Mouse (Mus musculus): ENCODE results near the gene Cacng7. TPM values are rescaled to one million over a fixed set of nuclear protein-coding genes. Genes with fewer than 3 reads are reported as not detected.

Cacng7 gene
- total RNA-seq, 1 experiment from 2014 or later: 7.3 TPM

GRCm38 (mm10) chr7:3345301-3345700 lies 12.5 kb downstream of the Cacng7 start:
- no peak for DNase-seq

- no peak for DNase-seq
Measured at GRCm38 (mm10) chr7:3347366-3348287, 14.9 kb downstream of the Cacng7 start.

DNA sequence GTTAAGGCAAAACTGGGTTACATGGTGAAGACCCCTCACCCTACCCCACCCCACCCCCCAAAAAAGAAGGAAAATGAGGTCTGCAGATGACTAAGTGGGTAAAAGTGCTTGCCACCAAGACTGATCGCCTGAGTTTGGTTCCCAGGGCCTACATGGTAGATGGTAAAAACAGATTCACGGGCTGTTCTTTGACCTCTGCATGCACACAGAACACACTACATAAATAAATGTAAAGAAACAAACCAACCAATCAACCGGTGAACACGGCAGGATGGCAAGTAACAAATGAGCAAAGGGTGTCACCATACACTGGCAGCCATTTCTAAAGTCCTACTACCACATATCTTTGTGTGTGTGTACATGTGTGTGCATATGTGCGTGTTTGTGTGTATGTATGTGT lies 15.6 kb downstream of the Cacng7 start:
- DNase-seq: no peak

GRCm38 (mm10) chr7:3349775-3350174 lies 17.0 kb downstream of the Cacng7 start:
- DNase-seq: no peak

GRCm38 (mm10) chr7:3351536-3351935 lies 18.8 kb downstream of the Cacng7 start:
- no peak for DNase-seq

GRCm38 (mm10) chr7:3354850-3355249 lies 22.1 kb downstream of the Cacng7 start:
- peak; percentile 32 for DNase-seq

DNA sequence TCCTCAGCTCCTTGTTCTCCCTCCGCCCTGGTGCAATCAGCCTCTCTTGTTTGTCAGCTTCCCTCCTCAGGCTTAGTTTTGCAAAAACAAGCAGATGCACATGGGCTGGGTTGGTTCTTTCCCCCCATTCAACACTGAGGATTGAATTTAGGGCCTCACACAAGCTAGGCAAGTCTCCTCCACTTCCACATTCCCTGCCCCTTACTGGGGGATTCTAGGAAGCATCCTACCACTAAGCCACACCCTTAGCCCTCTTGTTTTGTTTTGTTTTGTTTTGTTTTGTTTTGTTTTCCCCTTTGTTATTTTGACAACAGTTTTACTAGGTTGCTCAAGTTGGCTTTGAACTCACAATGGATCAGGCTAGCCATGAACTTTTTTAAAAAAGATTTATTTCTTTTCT lies 27.9 kb downstream of the Cacng7 start:
- no peak for DNase-seq

GRCm38 (mm10) chr7:3365547-3366279 lies 33.0 kb downstream of the Cacng7 start:
- no peak for DNase-seq

GRCm38 (mm10) chr7:3366705-3367516 lies 34.2 kb downstream of the Cacng7 start:
- peak; percentile 44 for DNase-seq

DNA sequence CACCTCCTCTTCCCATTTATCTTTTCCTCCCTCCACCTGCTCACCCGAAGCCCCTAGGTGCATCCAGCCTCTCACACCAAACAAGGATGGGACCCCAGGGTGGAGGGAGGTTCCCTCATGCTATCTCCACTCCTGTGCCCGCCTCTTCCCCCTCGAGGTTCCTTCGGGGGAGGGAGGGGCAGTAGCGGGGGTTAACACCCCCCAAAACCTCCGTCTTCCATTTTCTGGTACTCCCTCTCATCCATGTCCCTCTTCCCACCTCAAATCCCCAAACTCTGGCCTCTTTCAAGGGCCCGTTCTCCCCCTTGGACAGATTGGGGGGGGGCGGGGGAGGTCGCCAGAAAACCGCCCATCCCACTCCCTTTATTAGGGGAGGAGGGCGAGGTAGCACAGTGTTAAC lies 34.8 kb downstream of the Cacng7 start:
- DNase-seq: no peak

DNA sequence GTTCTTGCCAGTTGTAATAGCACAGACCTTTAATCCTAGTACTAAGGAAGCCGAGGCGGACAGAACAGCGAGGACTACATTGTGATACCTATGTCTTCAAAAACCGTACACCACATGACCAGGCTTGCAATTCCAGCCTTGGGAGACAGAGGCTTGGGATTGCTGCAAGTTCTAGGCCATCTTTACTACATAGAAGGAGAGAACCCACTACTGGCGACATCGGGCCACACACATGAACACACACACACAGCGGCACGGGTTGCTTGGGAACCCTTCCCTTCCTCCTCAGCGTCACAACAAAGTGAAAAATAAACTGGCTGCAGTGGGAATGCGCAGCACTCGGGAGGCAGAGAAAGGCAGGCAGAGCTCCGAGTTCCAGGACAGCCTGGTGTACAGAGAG lies 35.6 kb downstream of the Cacng7 start:
- DNase-seq: no peak

DNA sequence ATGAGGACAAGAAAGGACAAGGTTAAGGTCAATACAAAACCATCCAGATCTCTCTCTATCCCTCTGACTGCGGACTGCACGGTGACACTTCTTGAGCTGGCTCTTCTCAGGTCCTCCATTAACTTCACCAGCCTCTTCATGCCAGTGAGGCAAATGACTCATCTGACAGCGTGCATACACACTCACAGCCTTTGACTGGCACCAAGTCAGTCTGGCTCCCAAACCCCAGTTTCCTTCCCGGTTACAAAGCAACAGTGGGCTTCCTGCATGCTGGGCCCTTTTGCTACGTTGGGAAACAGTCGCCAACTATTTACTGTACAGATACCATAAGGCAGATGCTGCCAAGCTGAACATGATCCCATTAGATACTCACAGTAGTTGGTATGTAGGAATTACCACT lies 36.4 kb downstream of the Cacng7 start:
- no peak for DNase-seq

DNA sequence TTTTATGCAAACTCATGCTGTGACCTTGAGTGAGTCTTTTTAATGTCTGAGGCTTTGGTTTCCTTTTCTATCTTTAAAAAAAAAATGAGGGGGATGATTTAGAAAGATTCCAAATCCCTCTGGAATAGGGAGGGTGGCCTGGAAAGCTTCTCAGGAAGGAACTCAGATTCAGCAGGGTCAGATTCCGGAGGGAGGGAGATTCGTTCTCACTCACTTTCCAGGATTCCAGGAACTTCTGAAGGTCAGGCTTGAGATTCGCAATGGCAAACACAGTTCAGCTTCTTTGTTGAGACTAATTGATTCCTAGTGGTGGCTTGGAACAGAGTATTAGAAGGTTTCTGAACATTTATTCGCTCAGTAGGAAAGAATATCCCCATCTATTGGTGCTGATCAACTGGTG lies 37.7 kb downstream of the Cacng7 start:
- DNase-seq: no peak

DNA sequence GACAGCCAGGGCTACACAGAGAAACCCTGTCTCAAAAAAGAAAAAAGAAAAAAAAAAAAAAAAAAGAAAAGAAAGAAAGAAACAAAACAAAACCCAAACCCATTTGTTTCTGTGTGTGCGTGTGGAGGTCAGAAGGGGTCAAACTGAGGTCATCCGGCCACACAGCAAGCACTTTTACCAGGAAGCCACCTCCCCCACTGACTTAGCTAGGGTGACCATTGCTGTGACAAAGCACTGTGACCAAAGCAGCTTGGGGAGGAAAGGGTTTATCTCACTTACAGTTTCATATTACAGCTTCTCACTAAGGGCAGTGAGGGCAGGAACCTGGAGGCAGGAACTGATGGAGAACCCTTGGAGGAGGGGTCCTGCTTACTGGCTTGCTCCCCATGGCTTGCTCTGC lies 39.6 kb downstream of the Cacng7 start:
- no peak for DNase-seq

DNA sequence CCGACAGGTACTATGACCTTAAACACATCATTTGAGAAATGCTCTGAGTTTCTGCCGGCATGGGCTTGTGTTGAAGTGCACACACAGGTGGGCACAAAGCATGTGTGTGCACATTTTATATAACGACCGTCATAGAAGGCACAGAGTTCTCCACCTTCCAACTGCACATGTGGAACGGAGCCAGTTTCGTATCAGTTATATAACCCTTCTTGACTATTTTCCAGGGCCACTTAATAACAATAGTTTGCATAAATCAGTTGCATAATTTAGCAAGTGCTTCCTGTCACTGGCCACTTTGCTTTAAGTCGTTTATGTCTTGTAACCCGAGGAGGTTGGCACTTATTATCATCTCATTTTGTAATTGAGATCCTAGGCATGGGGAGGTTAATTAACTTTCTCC lies 41.0 kb downstream of the Cacng7 start:
- no peak for DNase-seq

- peak; percentile 88 for DNase-seq
Measured at GRCm38 (mm10) chr7:3376831-3377230, 44.1 kb downstream of the Cacng7 start.

GRCm38 (mm10) chr7:3382123-3382522 lies 49.4 kb downstream of the Cacng7 start:
- DNase-seq: no peak

DNA sequence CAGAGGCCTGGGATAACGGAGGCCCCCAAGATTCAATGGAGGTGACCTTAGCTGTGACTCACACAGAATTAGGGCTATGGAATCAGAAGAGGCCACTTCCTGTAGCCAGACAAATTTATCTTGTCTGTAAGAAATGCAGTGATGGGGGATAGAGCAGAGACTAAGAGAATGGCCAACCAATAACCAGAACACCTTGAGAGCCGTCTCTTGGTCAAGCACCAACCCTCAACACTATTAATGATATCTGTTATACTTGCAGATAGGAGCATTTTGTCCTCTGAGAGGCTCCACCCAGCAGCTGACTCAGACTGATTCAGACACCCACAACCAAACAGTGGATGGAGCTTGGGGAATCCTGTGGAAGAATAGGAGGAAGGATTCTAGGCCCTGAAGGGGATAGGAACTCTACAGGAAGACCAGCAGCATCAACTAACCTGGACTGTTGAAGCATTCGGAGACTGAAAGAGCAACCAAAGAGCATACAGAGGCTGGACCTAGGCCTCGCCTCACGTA lies 52.1 kb downstream of the Cacng7 start:
- DNase-seq: no peak

DNA sequence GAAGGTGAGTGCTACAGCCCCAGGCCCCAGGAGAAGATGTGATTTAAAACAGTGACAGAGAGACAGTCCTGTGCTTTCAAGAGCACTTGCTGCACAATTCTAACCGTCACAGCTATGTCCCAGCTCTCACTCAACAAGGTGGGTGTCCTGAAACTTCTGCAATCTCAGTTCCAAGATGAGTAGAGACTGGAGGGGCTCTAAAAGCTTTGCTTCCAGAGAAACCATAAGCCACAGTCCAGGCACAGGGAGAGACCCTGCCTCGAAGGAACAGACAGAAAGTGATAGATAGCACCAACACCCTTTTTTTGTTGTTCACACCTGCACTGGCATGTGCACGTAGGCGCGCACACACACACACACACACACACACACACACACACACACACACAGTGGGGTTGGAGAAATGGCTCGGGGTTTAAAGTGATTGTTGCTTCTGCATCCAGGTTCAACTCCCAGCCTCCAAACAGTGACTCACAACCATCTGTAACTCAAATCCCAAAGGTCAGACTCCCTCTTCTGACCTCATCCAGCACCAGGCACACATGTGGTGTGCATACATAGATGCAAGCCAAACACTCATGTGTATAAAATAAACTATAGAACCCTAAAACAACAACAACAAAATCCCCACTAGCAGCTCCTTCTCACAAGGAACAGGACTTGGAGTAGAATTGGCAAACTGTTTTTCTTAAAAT lies 53.4 kb downstream of the Cacng7 start:
- DNase-seq: no peak

DNA sequence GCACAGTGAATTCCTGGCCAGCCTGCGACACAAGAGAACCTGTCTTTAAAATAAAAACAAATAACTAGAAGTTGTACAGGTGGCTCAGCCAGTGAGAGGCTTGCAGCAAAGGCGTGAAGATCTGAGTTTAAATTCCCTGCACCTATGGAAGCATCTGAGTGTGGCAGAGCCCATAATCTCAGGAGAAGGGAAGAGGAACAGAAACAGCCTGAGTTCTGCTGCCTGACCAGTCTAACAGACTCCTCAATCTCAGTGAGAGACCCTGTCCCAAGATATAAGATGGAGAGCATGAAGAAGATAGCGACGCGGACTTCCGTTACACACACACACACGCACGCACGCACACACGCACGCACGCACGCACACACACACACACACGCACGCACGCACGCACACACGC lies 55.0 kb downstream of the Cacng7 start:
- no peak for DNase-seq

DNA sequence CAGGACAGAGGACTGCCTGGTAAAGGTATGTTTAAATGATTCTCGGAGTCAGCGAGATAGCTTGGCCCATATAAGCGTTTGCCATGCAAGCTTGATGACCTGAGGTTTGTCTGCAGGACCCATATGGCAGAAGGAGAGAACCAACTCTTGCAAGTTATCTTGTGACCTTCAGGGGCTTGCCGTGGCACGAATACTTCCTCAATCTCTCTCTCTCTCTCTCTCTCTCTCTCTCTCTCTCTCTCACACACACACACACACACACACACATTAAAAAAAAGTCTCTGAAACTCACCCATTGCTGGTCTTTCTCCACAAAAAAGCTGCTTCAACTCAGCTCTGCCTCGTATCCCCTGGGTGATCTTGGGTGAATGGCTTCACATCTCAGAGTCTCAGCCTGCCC lies 56.1 kb downstream of the Cacng7 start:
- DNase-seq: no peak
